Mouse (Mus musculus) effector memory CD4-positive, alpha-beta T cell, adult 5 months (primary cell): ENCODE results near the gene Cd68. TPM values are rescaled to one million over a fixed set of nuclear protein-coding genes. Genes with fewer than 3 reads are reported as not detected.

ENCODE experiments used
- polyA plus RNA-seq: library from polyadenylated mRNA; unstranded; fragments of 100-300 nt; shearing (Covaris generic); gene quantifications from one replicate; pipeline ENCODE4 v1.2.1, GENCODE M21; 2017

Gene Cd68
- polyA plus RNA-seq = 4.3 TPM

GRCm38 (mm10) chr11:69665961-69666664, at the start of gene Cd68:
TSS of gene Cd68 (minus strand) at chr11:69666153.

GRCm38 (mm10) chr11:69695361-69696181, 29.6 kb upstream of the Cd68 start, which contains the start of the genes Tnfsf12 and Tnfsfm13:
TSS of gene Tnfsf12 (minus strand) at chr11:69695849.
TSS of gene Tnfsfm13 (minus strand) at chr11:69696098.

GRCm38 (mm10) chr11:69685526-69686148, 19.7 kb upstream of the Cd68 start, which contains the start of gene Tnfsf13:
TSS of gene Tnfsf13 (minus strand) at chr11:69685784.

GRCm38 (mm10) chr11:69681314-69682208, 15.6 kb upstream of the Cd68 start, which contains the start of gene Senp3:
TSS of gene Senp3 (minus strand) at chr11:69682084.

GRCm38 (mm10) chr11:69672211-69672706, 6.3 kb upstream of the Cd68 start, which contains the start of gene Eif4a1:
TSS of gene Eif4a1 (minus strand) at chr11:69672423.

GRCm38 (mm10) chr11:69662213-69662966, 3.6 kb downstream of the Cd68 start, which contains the start of gene Mpdu1:
TSS of gene Mpdu1 (minus strand) at chr11:69662642.

GRCm38 (mm10) chr11:69655264-69656064, 10.5 kb downstream of the Cd68 start, which contains the start of gene Sox15:
TSS of gene Sox15 (plus strand) at chr11:69655314.

GRCm38 (mm10) chr11:69632284-69633089, 33.5 kb downstream of the Cd68 start, which contains the start of gene Fxr2:
TSS of gene Fxr2 (plus strand) at chr11:69632990.

GRCm38 (mm10) chr11:69621571-69622268, 44.2 kb downstream of the Cd68 start, which contains the start of gene Sat2:
TSS of gene Sat2 (plus strand) at chr11:69622024.

GRCm38 (mm10) chr11:69617805-69618204, 48.1 kb downstream of the Cd68 start, which contains the start of gene Shbg:
TSS of gene Shbg (minus strand) at chr11:69617905.

Other genes with a start within 250 kb of the Cd68 start
- not detected for gene Dnah2, start 117.0 kb downstream of the Cd68 start, polyA plus RNA-seq
- not detected for gene Efnb3, start 105.9 kb downstream of the Cd68 start, polyA plus RNA-seq
- 11.0 TPM for gene Wrap53, start 85.9 kb downstream of the Cd68 start, polyA plus RNA-seq
- 180 TPM for gene Trp53, start 85.8 kb downstream of the Cd68 start, polyA plus RNA-seq
- not detected for gene Atp1b2, start 60.2 kb downstream of the Cd68 start, polyA plus RNA-seq
- not detected for gene Shbg, start 48.2 kb downstream of the Cd68 start, polyA plus RNA-seq
- gene Sat2, start 44.1 kb downstream of the Cd68 start, polyA plus RNA-seq = not detected
- 70.3 TPM for gene Fxr2, start 33.2 kb downstream of the Cd68 start, polyA plus RNA-seq
- not detected for gene Sox15, start 10.8 kb downstream of the Cd68 start, polyA plus RNA-seq
- gene Mpdu1, start 3.5 kb downstream of the Cd68 start, polyA plus RNA-seq = 39.4 TPM
- gene Eif4a1, start 6.3 kb upstream of the Cd68 start, polyA plus RNA-seq = 908 TPM
- 32.0 TPM for gene Senp3, start 15.9 kb upstream of the Cd68 start, polyA plus RNA-seq
- not detected for gene Tnfsf13, start 19.6 kb upstream of the Cd68 start, polyA plus RNA-seq
- gene Tnfsf12, start 29.7 kb upstream of the Cd68 start, polyA plus RNA-seq = not detected
- gene Tnfsfm13, start 29.9 kb upstream of the Cd68 start, polyA plus RNA-seq = not detected
- gene Polr2a, start 92.5 kb upstream of the Cd68 start, polyA plus RNA-seq = 60.5 TPM
- gene Slc35g3, start 95.8 kb upstream of the Cd68 start, polyA plus RNA-seq = not detected
- 7.6 TPM for gene Zbtb4, start 99.8 kb upstream of the Cd68 start, polyA plus RNA-seq
- gene Chrnb1, start 129.8 kb upstream of the Cd68 start, polyA plus RNA-seq = 1.4 TPM
- gene Fgf11, start 135.7 kb upstream of the Cd68 start, polyA plus RNA-seq = not detected
- not detected for gene Tmem102, start 139.5 kb upstream of the Cd68 start, polyA plus RNA-seq
- not detected for gene Gm39566, start 149.1 kb upstream of the Cd68 start, polyA plus RNA-seq
- not detected for gene Spem2, start 152.3 kb upstream of the Cd68 start, polyA plus RNA-seq
- not detected for gene Spem1, start 156.0 kb upstream of the Cd68 start, polyA plus RNA-seq
- gene Nlgn2, start 171.6 kb upstream of the Cd68 start, polyA plus RNA-seq = not detected
- gene Tmem256, start 172.4 kb upstream of the Cd68 start, polyA plus RNA-seq = 42.5 TPM
- gene Plscr3, start 180.2 kb upstream of the Cd68 start, polyA plus RNA-seq = 9.2 TPM
- not detected for gene Tnk1, start 192.6 kb upstream of the Cd68 start, polyA plus RNA-seq
- gene Tmem95, start 211.9 kb upstream of the Cd68 start, polyA plus RNA-seq = not detected
- gene Kctd11, start 215.3 kb upstream of the Cd68 start, polyA plus RNA-seq = 0.11 TPM
- 462 TPM for gene Acap1, start 229.4 kb upstream of the Cd68 start, polyA plus RNA-seq
- gene 2810408A11Rik, start 234.8 kb upstream of the Cd68 start, polyA plus RNA-seq = 0.80 TPM
- 5.4 TPM for gene Neurl4, start 234.9 kb upstream of the Cd68 start, polyA plus RNA-seq
- 200 TPM for gene Gps2, start 247.7 kb upstream of the Cd68 start, polyA plus RNA-seq